ENCODE assay signal across 8 mouse cellular contexts in genomic region chr13:65111961-65112360, GRCm38 (mm10). TPM values are rescaled to one million over a fixed set of nuclear protein-coding genes. Genes with fewer than 3 reads are reported as not detected.
DNase-seq lines count a peak whose midpoint lies in the region; ATAC-seq and TF ChIP-seq lines count a peak whose summit lies in the region.

No protein-coding gene starts in this region.

- H3K4me2 ChIP-seq in heart, embryonic 13.5 days = peak overlapping the region; percentile 89
- peak overlapping the region; percentile 68 for H3K4me2 ChIP-seq in kidney, postnatal 0 days (ENCODE audit: low read length)

- no peaks in the 10 kb centered on the region for H3K27me3 ChIP-seq in heart, embryonic 13.5 days (replicated peaks)
- no peaks in the 10 kb centered on the region for H3K27me3 ChIP-seq in kidney, postnatal 0 days (ENCODE audit: insufficient read depth, low read length)
- no peaks in the 10 kb centered on the region for H3K27me3 ChIP-seq in splenic B cell, adult 2 months (ENCODE audit: control insufficient read depth, insufficient read depth, low read length, poor library complexity, severe bottlenecking)

- peaks cover 17% of the 10 kb centered on the region for H3K4me1 ChIP-seq in heart, embryonic 13.5 days
- H3K4me1 ChIP-seq in kidney, postnatal 0 days (replicated peaks; ENCODE audit: insufficient read depth, low read length) = no peaks in the 10 kb centered on the region

- peak overlapping the region; percentile 91 for H3K9ac ChIP-seq in heart, embryonic 13.5 days
- peak overlapping the region; percentile 94 for H3K9ac ChIP-seq in kidney, postnatal 0 days (ENCODE audit: low read depth, low read length)

- 0 out of 2 replicates have a peak, but pooled peaks cover under 1% of the 10 kb centered on the region for H3K9me3 ChIP-seq in heart, embryonic 13.5 days
- no peaks in the 10 kb centered on the region for H3K9me3 ChIP-seq in kidney, postnatal 0 days (replicated peaks; ENCODE audit: low read length)

- TF ChIP-seq CTCF in kidney, postnatal 0 days (IDR thresholded peaks at IDR 0.05; ENCODE audit: low read depth) = no peak

- ATAC-seq in heart, embryonic 13.5 days (ENCODE audit: extremely low read depth, insufficient number of reproducible peaks, low FRiP score, low TSS enrichment) = no peak
- no peak for ATAC-seq in kidney, postnatal 0 days (replicated peaks; ENCODE audit: low FRiP score, low read depth)

- no peaks in the 10 kb centered on the region for H3K36me3 ChIP-seq in heart, embryonic 13.5 days
- no peaks in the 10 kb centered on the region for H3K36me3 ChIP-seq in kidney, postnatal 0 days (ENCODE audit: insufficient read depth, low read length)
- H3K36me3 ChIP-seq in splenic B cell, adult 2 months (ENCODE audit: control insufficient read depth, insufficient read depth, low read length, poor library complexity, severe bottlenecking) = no peaks in the 10 kb centered on the region

- WGBS in heart, embryonic 13.5 days = 4% methylated on average over 5 of the region's 5 CpGs
- 1% methylated on average over 5 of the region's 5 CpGs for WGBS in kidney, postnatal 0 days

- peak overlapping the region; percentile 67 for H3K4me3 ChIP-seq in heart, embryonic 13.5 days
- H3K4me3 ChIP-seq in kidney, postnatal 0 days (replicated peaks; ENCODE audit: low read depth, low read length) = peak overlapping the region; percentile 87

- peak overlapping the region; percentile 85 for H3K27ac ChIP-seq in heart, embryonic 13.5 days (replicated peaks)
- H3K27ac ChIP-seq in kidney, postnatal 0 days = peak overlapping the region; percentile 96

- peak; percentile 60 for DNase-seq in MEL-GATA-1-ER (ENCODE audit: extremely low read depth, low read depth)
- DNase-seq in embryo, embryonic 10 days (ENCODE audit: low spot score) = peak; percentile 23
- peak; percentile 56 for DNase-seq in kidney, postnatal 0 days (ENCODE audit: low spot score)
- DNase-seq in lung, postnatal 36 days = peak; percentile 74
- DNase-seq in splenic B cell, adult 2 months (ENCODE audit: low read depth, low spot score) = peak; percentile 69
- no peak for DNase-seq in urinary bladder, postnatal 14 days (ENCODE audit: low spot score)
- DNase-seq in ovary, postnatal 10 days (ENCODE audit: low spot score) = no peak

RNA-seq across cellular contexts. Expression of gene Mfsd14b, which starts 0.8 kb away (rescaled TPM):
- polyA plus RNA-seq in heart, embryonic 13.5 days (2015; fragmentation: Nextera tagmentation; extraction: Ambion mirVana) = 33.7 and 37.3 TPM in 2 replicates
- polyA plus RNA-seq in kidney, postnatal 0 days (2015; fragmentation: Nextera tagmentation; extraction: Ambion mirVana) = 52.4 and 53.9 TPM in 2 replicates

RNA-seq across cellular contexts. Expression of gene Olfr465-ps1, which starts 25.9 kb away (rescaled TPM):
- polyA plus RNA-seq in heart, embryonic 13.5 days (2015; fragmentation: Nextera tagmentation; extraction: Ambion mirVana) = not detected in 2 replicates
- polyA plus RNA-seq in kidney, postnatal 0 days (2015; fragmentation: Nextera tagmentation; extraction: Ambion mirVana) = not detected in 2 replicates

RNA-seq across cellular contexts. Expression of gene Olfr466, which starts 38.1 kb away (rescaled TPM):
- not detected in 2 replicates for polyA plus RNA-seq in heart, embryonic 13.5 days (2015; fragmentation: Nextera tagmentation; extraction: Ambion mirVana)
- not detected in 2 replicates for polyA plus RNA-seq in kidney, postnatal 0 days (2015; fragmentation: Nextera tagmentation; extraction: Ambion mirVana)

RNA-seq across cellular contexts. Expression of gene Prss47, which starts 59.4 kb away (rescaled TPM):
- polyA plus RNA-seq in heart, embryonic 13.5 days (2015; fragmentation: Nextera tagmentation; extraction: Ambion mirVana) = not detected in 2 replicates
- polyA plus RNA-seq in kidney, postnatal 0 days (2015; fragmentation: Nextera tagmentation; extraction: Ambion mirVana) = not detected in 2 replicates

Comparison
In these comparisons a context has a peak if more than half of its experiments do, and no peak if none do; other contexts are left out.
1. DNase-seq: peak in MEL-GATA-1-ER (single experiment), embryo, embryonic 10 days (single experiment), kidney, postnatal 0 days (single experiment), lung, postnatal 36 days (single experiment) and splenic B cell, adult 2 months (single experiment); none in urinary bladder, postnatal 14 days (single experiment) and ovary, postnatal 10 days (single experiment).